Mouse (Mus musculus): ENCODE data around the gene Opalin. TPM values are rescaled to one million over a fixed set of nuclear protein-coding genes. Genes with fewer than 3 reads are reported as not detected.

Opalin gene
- total RNA-seq (2014; rRNA removed; ENCODE audit: low replicate concordance) (not detected in 2 replicates), polyA plus RNA-seq (2015; fragmentation: Nextera tagmentation; extraction: Ambion mirVana) (not detected in 2 replicates)

DNA sequence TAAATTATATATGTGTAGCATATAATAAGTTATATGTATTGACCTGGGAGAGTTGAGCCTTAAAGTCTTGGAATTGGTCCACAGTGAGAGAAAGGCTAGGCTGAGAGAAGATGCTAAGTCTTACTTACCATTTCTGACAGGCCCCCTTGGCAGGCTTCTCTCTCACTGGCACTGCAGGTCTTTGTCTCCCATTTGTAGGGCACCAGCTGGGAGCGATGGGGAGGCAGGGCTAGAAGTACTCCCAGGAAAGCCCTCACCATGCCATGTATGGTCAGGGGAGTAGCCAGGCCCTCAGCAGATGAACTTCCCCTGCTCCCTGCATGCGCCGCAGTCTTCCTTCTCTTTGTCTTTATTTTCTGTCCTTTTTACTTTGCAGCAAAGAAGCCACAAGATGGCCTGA, at the start of gene Opalin:
Opalin (minus strand) TSS at position 208 of the 400 bp plus-strand sequence.
- Histone ChIP-seq H3K36me3 (replicated peaks; ENCODE audit: control insufficient read depth, insufficient read depth, low read length) (no peaks in the 10 kb centered on the region), H3K4me3 (ENCODE audit: low read depth, low read length) (no peak within 1 kb of the TSS), H3K9me3 (replicated peaks; ENCODE audit: control insufficient read depth, low read length) (no peaks in the 10 kb centered on the region), H3K27me3 (ENCODE audit: control insufficient read depth, insufficient read depth, low read length) (no peaks in the 10 kb centered on the region), H3K4me2 (ENCODE audit: low read depth, low read length) (no peak within 1 kb of the TSS), H3K27ac (ENCODE audit: low read depth) (no peak within 1 kb of the TSS), H3K9ac (replicated peaks; ENCODE audit: low read depth, low read length) (no peak within 1 kb of the TSS), H3K4me1 (ENCODE audit: control insufficient read depth, insufficient read depth) (no peaks in the 10 kb centered on the region; the same call in 1 of the 2 replicates)
- 73% methylated on average over 3 of the region's 3 CpGs for WGBS
- ATAC-seq (ENCODE audit: insufficient read depth, low read depth) (no peak), DNase-seq (ENCODE audit: low spot score) (no peak)
- TF ChIP-seq EP300 (IDR thresholded peaks at IDR 0.05; ENCODE audit: low read depth) (no peak), CTCF (IDR thresholded peaks at IDR 0.05; ENCODE audit: low read depth) (no peak)

DNA sequence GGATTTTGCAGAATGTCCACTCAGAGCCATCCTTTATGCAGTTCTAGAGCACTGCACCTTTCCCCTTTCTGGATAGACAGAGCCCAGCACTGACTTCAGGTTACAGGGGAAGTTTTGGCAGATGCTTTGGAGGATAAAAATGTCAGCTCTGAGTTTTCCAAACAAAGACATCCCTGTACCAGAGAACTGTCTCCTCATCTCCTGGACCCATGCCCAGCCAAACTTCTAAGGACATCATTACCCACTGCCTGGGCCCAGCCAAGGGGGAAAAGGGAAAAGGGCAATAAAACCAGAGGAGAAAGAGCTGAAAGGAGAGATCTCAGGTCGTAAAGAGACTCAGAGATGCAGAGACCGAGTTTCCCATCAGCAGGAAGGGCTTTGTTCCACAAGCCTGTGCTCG, 46.1 kb upstream of the Opalin start:
- Histone ChIP-seq H3K36me3 (replicated peaks; ENCODE audit: control insufficient read depth, insufficient read depth, low read length) (no peaks in the 10 kb centered on the region), H3K9ac (replicated peaks; ENCODE audit: low read depth, low read length) (no peak overlapping the region), H3K27ac (ENCODE audit: low read depth) (no peak overlapping the region), H3K27me3 (ENCODE audit: control insufficient read depth, insufficient read depth, low read length) (no peaks in the 10 kb centered on the region), H3K9me3 (replicated peaks; ENCODE audit: control insufficient read depth, low read length) (no peaks in the 10 kb centered on the region), H3K4me2 (ENCODE audit: low read depth, low read length) (no peak overlapping the region), H3K4me1 (ENCODE audit: control insufficient read depth, insufficient read depth) (no peaks in the 10 kb centered on the region), H3K4me3 (ENCODE audit: low read depth, low read length) (no peak overlapping the region)
- TF ChIP-seq CTCF (IDR thresholded peaks at IDR 0.05; ENCODE audit: low read depth) (no peak), EP300 (IDR thresholded peaks at IDR 0.05; ENCODE audit: low read depth) (no peak)
- no peak for DNase-seq (ENCODE audit: low spot score)
- 55% methylated on average over 3 of the region's 3 CpGs for WGBS
- ATAC-seq (ENCODE audit: insufficient read depth, low read depth): no peak

GRCm38 (mm10) chr19:41119924-41120323, 43.0 kb upstream of the Opalin start:
- H3K36me3 ChIP-seq (replicated peaks; ENCODE audit: control insufficient read depth, insufficient read depth, low read length): no peaks in the 10 kb centered on the region
- no peaks in the 10 kb centered on the region for H3K27me3 ChIP-seq (ENCODE audit: control insufficient read depth, insufficient read depth, low read length)
- H3K4me2 ChIP-seq (ENCODE audit: low read depth, low read length): no peak overlapping the region
- 78% methylated on average over 13 of the region's 13 CpGs for WGBS
- ATAC-seq (ENCODE audit: insufficient read depth, low read depth) (no peak), DNase-seq (ENCODE audit: low spot score) (no peak)
- H3K27ac ChIP-seq (ENCODE audit: low read depth): no peak overlapping the region
- TF ChIP-seq CTCF (IDR thresholded peaks at IDR 0.05; ENCODE audit: low read depth): no peak
- TF ChIP-seq EP300 (IDR thresholded peaks at IDR 0.05; ENCODE audit: low read depth): no peak
- H3K4me3 ChIP-seq (ENCODE audit: low read depth, low read length): no peak overlapping the region
- H3K9me3 ChIP-seq (replicated peaks; ENCODE audit: control insufficient read depth, low read length): no peaks in the 10 kb centered on the region
- H3K4me1 ChIP-seq (ENCODE audit: control insufficient read depth, insufficient read depth): no peaks in the 10 kb centered on the region
- no peak overlapping the region for H3K9ac ChIP-seq (replicated peaks; ENCODE audit: low read depth, low read length)

GRCm38 (mm10) chr19:41118346-41118745, 41.4 kb upstream of the Opalin start:
- Histone ChIP-seq H3K4me2 (ENCODE audit: low read depth, low read length) (no peak overlapping the region), H3K36me3 (replicated peaks; ENCODE audit: control insufficient read depth, insufficient read depth, low read length) (no peaks in the 10 kb centered on the region), H3K4me1 (ENCODE audit: control insufficient read depth, insufficient read depth) (no peaks in the 10 kb centered on the region), H3K27me3 (ENCODE audit: control insufficient read depth, insufficient read depth, low read length) (no peaks in the 10 kb centered on the region), H3K4me3 (ENCODE audit: low read depth, low read length) (no peak overlapping the region), H3K9me3 (replicated peaks; ENCODE audit: control insufficient read depth, low read length) (no peaks in the 10 kb centered on the region), H3K9ac (replicated peaks; ENCODE audit: low read depth, low read length) (no peak overlapping the region), H3K27ac (ENCODE audit: low read depth) (no peak overlapping the region)
- ATAC-seq (ENCODE audit: insufficient read depth, low read depth): no peak
- no peak for DNase-seq (ENCODE audit: low spot score)
- WGBS: 42% methylated on average over 6 of the region's 6 CpGs
- TF ChIP-seq EP300 (IDR thresholded peaks at IDR 0.05; ENCODE audit: low read depth): no peak
- no peak for TF ChIP-seq CTCF (IDR thresholded peaks at IDR 0.05; ENCODE audit: low read depth)

DNA sequence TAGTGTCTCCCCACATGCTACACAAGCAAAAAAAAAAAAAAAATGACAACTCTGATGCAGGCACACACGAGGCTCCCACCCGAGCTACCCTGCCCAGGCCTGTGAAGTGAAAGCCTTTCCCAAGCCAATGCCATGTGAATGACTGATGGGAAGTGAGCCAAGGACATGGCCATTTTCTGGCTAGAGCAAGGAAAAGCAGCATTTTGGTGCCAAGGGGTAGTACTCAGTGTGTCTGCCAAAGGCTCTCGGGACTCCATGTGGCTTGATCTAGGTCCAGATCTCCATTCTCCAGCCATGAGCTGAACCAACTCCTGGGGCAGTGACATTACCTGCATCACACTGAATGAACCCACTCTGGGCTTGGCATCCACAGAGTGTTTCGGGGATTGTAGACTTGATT, 40.4 kb upstream of the Opalin start:
- H3K27ac ChIP-seq (ENCODE audit: low read depth): no peak overlapping the region
- no peak overlapping the region for H3K9ac ChIP-seq (replicated peaks; ENCODE audit: low read depth, low read length)
- 79% methylated on average over 4 of the region's 4 CpGs for WGBS
- H3K4me3 ChIP-seq (ENCODE audit: low read depth, low read length): no peak overlapping the region
- no peaks in the 10 kb centered on the region for H3K9me3 ChIP-seq (replicated peaks; ENCODE audit: control insufficient read depth, low read length)
- no peaks in the 10 kb centered on the region for H3K4me1 ChIP-seq (ENCODE audit: control insufficient read depth, insufficient read depth)
- ATAC-seq (ENCODE audit: insufficient read depth, low read depth) (no peak), DNase-seq (ENCODE audit: low spot score) (no peak)
- H3K4me2 ChIP-seq (ENCODE audit: low read depth, low read length): no peak overlapping the region
- no peaks in the 10 kb centered on the region for H3K36me3 ChIP-seq (replicated peaks; ENCODE audit: control insufficient read depth, insufficient read depth, low read length)
- H3K27me3 ChIP-seq (ENCODE audit: control insufficient read depth, insufficient read depth, low read length): no peaks in the 10 kb centered on the region
- TF ChIP-seq CTCF (IDR thresholded peaks at IDR 0.05; ENCODE audit: low read depth) (no peak), EP300 (IDR thresholded peaks at IDR 0.05; ENCODE audit: low read depth) (no peak)

- H3K4me1 ChIP-seq (ENCODE audit: control insufficient read depth, insufficient read depth): no peaks in the 10 kb centered on the region
- H3K9ac ChIP-seq (replicated peaks; ENCODE audit: low read depth, low read length): no peak overlapping the region
- no peak overlapping the region for H3K4me2 ChIP-seq (ENCODE audit: low read depth, low read length)
- H3K4me3 ChIP-seq (ENCODE audit: low read depth, low read length): no peak overlapping the region
- no peak overlapping the region for H3K27ac ChIP-seq (ENCODE audit: low read depth)
- H3K36me3 ChIP-seq (replicated peaks; ENCODE audit: control insufficient read depth, insufficient read depth, low read length): no peaks in the 10 kb centered on the region
- DNase-seq (ENCODE audit: low spot score): no peak
- H3K27me3 ChIP-seq (ENCODE audit: control insufficient read depth, insufficient read depth, low read length): no peaks in the 10 kb centered on the region
- WGBS: 40% methylated on average over 5 of the region's 5 CpGs
- no peaks in the 10 kb centered on the region for H3K9me3 ChIP-seq (replicated peaks; ENCODE audit: control insufficient read depth, low read length)
- no peak for TF ChIP-seq CTCF (IDR thresholded peaks at IDR 0.05; ENCODE audit: low read depth)
- no peak for TF ChIP-seq EP300 (IDR thresholded peaks at IDR 0.05; ENCODE audit: low read depth)
- ATAC-seq (ENCODE audit: insufficient read depth, low read depth): no peak
Measured at GRCm38 (mm10) chr19:41114611-41115010, 37.7 kb upstream of the Opalin start.
